Mouse (Mus musculus) neural tube, embryonic 14.5 days (tissue): Measurements from ENCODE around the gene Olfr1018. TPM values are rescaled to one million over a fixed set of nuclear protein-coding genes. Genes with fewer than 3 reads are reported as not detected.

Experiments used
- polyA plus RNA-seq: library from polyadenylated mRNA; unstranded; fragments of >200 nt; fragmentation: Nextera tagmentation; extraction: Ambion mirVana; gene quantifications from 2 replicates; pipeline ENCODE4 v1.2.1, GENCODE M21; 2014

The Olfr1018 gene
- polyA plus RNA-seq, 1 experiment from 2014 or later = not detected

Other genes starting within 250 kb of the Olfr1018 start
- gene Olfr996, start 239.3 kb upstream of the Olfr1018 start, polyA plus RNA-seq = not detected in 2 replicates
- not detected in 2 replicates for gene Olfr998, start 229.5 kb upstream of the Olfr1018 start, polyA plus RNA-seq
- not detected in 2 replicates for gene Olfr1000, start 206.6 kb upstream of the Olfr1018 start, polyA plus RNA-seq
- gene Olfr1002, start 167.8 kb upstream of the Olfr1018 start, polyA plus RNA-seq = not detected in 2 replicates
- not detected in 2 replicates for gene Olfr154, start 154.0 kb upstream of the Olfr1018 start, polyA plus RNA-seq
- gene Olfr1006, start 139.7 kb upstream of the Olfr1018 start, polyA plus RNA-seq = not detected in 2 replicates
- gene Olfr1008, start 129.0 kb upstream of the Olfr1018 start, polyA plus RNA-seq = not detected in 2 replicates
- gene Olfr1009, start 103.1 kb upstream of the Olfr1018 start, polyA plus RNA-seq = not detected in 2 replicates
- gene Olfr1012, start 55.7 kb upstream of the Olfr1018 start, polyA plus RNA-seq = not detected in 2 replicates
- not detected in 2 replicates for gene Olfr1013, start 51.4 kb upstream of the Olfr1018 start, polyA plus RNA-seq
- not detected in 2 replicates for gene Olfr1014, start 45.8 kb upstream of the Olfr1018 start, polyA plus RNA-seq
- gene Olfr1015, start 36.5 kb upstream of the Olfr1018 start, polyA plus RNA-seq = not detected in 2 replicates
- gene Olfr1016, start 15.9 kb upstream of the Olfr1018 start, polyA plus RNA-seq = not detected in 2 replicates
- not detected in 2 replicates for gene Olfr1019, start 27.0 kb downstream of the Olfr1018 start, polyA plus RNA-seq
- not detected in 2 replicates for gene Olfr1020, start 28.6 kb downstream of the Olfr1018 start, polyA plus RNA-seq
- not detected in 2 replicates for gene Olfr1022, start 50.1 kb downstream of the Olfr1018 start, polyA plus RNA-seq
- gene Olfr1023, start 67.2 kb downstream of the Olfr1018 start, polyA plus RNA-seq = not detected in 2 replicates
- not detected in 2 replicates for gene Olfr1024, start 86.6 kb downstream of the Olfr1018 start, polyA plus RNA-seq
- gene Olfr1025-ps1, start 96.7 kb downstream of the Olfr1018 start, polyA plus RNA-seq = not detected in 2 replicates
- gene Olfr1026, start 103.1 kb downstream of the Olfr1018 start, polyA plus RNA-seq = not detected in 2 replicates
- not detected in 2 replicates for gene Olfr1028, start 132.0 kb downstream of the Olfr1018 start, polyA plus RNA-seq
- gene Olfr1029, start 155.4 kb downstream of the Olfr1018 start, polyA plus RNA-seq = not detected in 2 replicates
- not detected in 2 replicates for gene Olfr1030, start 160.8 kb downstream of the Olfr1018 start, polyA plus RNA-seq
- gene Olfr1031, start 171.8 kb downstream of the Olfr1018 start, polyA plus RNA-seq = not detected in 2 replicates
- not detected in 2 replicates for gene Olfr1032, start 187.1 kb downstream of the Olfr1018 start, polyA plus RNA-seq
- not detected in 2 replicates for gene Olfr1033, start 202.2 kb downstream of the Olfr1018 start, polyA plus RNA-seq
- gene Olfr1034, start 227.4 kb downstream of the Olfr1018 start, polyA plus RNA-seq = not detected in 2 replicates